Mouse (Mus musculus) left cerebral cortex, postnatal 10 days (tissue): ENCODE results near the gene Trappc3l. TPM values are rescaled to one million over a fixed set of nuclear protein-coding genes. Genes with fewer than 3 reads are reported as not detected.

Source experiments
- DNase-seq, 2 experiments: peaks; one replicate each; pipeline ENCODE4 v3.0.0; 2021 to 2022; ENCODE audit warnings: low spot score in 2 of 2, mixed read lengths in 1 of 2; ENCODE audit errors: extremely low spot score in 1 of 2
- intact Hi-C: fragments of 180-260 bp; cut with DNase I; formaldehyde crosslinking; loops from one replicate; pipeline ENCODE4 v1.15.1; 2025
- total RNA-seq, 2 experiments: library from RNA; stranded (reverse); gene quantifications; 2 replicates each; pipeline ENCODE4 v1.2.3; 2021

Gene Trappc3l
- total RNA-seq, 2 experiments from 2014 or later = 0.28 to 1.1 TPM

DNA sequence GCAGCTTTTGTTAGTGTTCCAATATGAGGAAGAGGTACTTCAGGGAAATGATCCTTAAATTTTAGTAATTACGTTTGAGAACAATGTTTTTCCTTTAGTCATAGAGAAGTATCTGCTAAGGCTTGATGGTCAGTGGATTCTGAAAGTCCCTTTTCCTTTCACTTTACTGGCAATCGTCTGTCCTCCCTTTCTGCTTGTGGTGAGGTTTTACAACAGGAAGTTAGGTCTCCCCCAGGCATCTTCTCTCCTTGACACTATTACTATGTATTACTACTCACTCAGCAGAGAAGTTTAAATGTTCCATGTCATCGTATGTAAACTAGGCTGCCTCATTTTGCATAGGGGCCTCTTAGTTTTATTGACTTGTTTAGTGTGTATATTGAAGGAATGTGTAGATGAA is 52.1 kb downstream of the Trappc3l start:
- no peak for DNase-seq
- intact Hi-C loops = no loop called here

GRCm38 (mm10) chr10:34090481-34090880 is 53.1 kb downstream of the Trappc3l start:
- DNase-seq = no peak
- intact Hi-C loops = loop anchor here (10.0 kb wide), 1 partner anchor 184 kb away; no protein-coding TSS in a partner anchor

DNA sequence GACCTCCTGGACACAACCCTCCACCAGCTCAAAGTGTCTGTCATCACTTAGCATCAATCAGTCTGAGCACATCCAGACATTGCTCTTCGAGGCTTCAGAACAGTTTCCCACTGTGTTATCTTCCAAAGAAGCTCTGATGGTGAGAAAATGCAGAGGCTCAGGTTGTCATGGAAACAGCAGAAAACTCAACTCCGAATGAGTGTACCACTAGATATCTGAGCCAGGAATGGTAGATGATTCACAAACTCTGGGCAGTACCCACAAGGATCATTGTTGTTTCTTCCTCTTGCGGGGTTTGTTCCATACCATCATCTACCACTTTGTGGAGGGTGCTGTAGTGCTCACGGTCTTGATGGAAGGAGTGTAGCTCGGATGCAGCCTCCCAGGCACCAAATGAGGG is 54.5 kb downstream of the Trappc3l start:
- DNase-seq = peak in 1 of 2 experiments; percentile 56
- intact Hi-C loops = loop anchor here (10.0 kb wide), 1 partner anchor 183 kb away; no protein-coding TSS in a partner anchor

DNA sequence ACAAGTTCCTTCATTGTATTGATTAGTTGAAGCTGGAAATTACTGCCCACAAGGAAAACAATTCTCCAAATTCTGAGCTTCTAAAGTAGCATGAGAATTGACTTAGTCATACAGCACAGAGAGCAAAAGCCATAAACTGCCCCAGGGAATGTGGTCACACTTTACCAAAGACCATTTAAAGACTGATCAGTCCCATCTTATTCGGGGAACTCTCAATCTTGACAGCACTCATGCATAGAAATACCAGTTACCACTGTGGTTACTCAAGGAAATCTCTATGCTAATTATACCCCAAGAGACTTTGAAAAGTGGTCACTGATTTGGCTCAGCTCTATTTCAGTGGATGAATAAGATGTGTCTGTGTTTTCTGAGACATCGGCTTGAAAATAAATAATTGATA is 57.8 kb downstream of the Trappc3l start:
- intact Hi-C loops = loop anchor here (2.0 to 10.0 kb wide), 2 partner anchors 58 to 180 kb away; partner anchors contain the start of gene Trappc3l
- DNase-seq = no peak

GRCm38 (mm10) chr10:34095964-34096363 is 58.6 kb downstream of the Trappc3l start:
- DNase-seq = no peak
- intact Hi-C loops = loop anchor here (2.0 to 10.0 kb wide), 2 partner anchors 59 to 179 kb away; partner anchors contain the start of gene Trappc3l

DNA sequence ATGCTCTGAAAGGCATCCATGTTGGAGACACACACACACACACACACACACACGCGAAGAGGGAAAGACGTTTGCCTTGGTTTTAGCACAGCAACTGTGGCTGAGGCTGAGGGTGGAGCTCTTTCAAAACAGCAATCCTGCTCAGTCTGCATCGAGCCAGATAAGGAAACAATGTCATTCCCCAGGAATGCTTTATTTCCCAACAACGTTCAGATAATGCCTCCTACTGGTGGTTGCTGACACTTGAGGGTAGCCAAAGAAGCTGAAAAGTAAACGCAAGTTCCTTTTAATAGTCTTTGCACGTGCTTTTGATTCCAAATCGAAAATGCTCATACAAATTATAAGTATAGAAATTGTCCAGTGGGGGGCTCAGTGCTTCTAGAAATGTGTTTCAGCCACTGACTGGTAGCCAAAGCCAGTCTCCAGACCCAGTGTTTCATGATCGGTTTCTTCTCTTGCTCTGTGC is 59.1 kb downstream of the Trappc3l start, which contains the start of gene Calhm5:
Gene Calhm5 (minus strand): TSS at position 102 of the 466 bp plus-strand sequence.
- DNase-seq = peak; percentile 28 to 50
- intact Hi-C loops = loop anchor here (10.0 kb wide), 1 partner anchor 178 kb away; no protein-coding TSS in a partner anchor

- DNase-seq = no peak
- intact Hi-C loops = no loop called here
Measured at GRCm38 (mm10) chr10:34110863-34111465, 73.6 kb downstream of the Trappc3l start.

DNA sequence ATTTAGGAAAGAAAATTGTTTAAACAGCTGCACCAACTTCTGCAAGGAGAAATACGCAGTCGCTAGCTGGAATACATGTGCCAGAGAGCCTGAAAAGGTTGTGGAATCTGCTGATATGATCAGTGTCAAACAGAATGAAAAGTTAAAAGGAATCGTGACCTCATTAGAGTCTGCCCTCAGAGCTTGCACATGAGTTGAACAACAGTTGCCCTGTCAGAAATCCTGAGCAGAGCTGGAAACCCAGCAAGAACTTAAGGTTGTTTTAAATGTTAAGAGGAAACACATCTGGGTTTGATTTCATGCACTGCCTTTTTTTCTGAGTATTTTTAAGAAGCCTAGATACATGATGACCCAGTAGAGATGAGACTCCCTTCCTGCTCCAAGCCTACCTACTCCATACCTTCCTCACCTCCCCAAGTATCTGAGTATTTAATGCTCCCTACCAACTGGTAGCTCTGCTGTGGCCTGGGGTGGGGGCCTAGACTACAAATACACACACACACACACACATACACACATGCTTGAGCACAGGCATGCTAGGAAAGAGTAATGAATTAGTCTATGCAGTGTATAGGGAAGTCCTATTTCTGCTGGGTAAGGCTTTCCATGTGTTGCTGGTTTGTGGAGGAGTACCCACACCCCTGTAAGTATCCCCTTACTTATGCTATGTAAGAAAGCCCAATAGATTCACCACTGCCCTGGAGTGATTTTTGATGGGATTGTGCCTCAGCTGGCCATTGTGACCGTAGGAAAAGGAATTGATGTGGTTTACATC is 74.8 kb downstream of the Trappc3l start:
- intact Hi-C loops = no loop called here
- DNase-seq = no peak

- DNase-seq = no peak
- intact Hi-C loops = no loop called here
Measured at GRCm38 (mm10) chr10:34117131-34117530, 79.7 kb downstream of the Trappc3l start.

- DNase-seq = no peak
- intact Hi-C loops = no loop called here
Measured at GRCm38 (mm10) chr10:34117770-34118169, 80.4 kb downstream of the Trappc3l start.

DNA sequence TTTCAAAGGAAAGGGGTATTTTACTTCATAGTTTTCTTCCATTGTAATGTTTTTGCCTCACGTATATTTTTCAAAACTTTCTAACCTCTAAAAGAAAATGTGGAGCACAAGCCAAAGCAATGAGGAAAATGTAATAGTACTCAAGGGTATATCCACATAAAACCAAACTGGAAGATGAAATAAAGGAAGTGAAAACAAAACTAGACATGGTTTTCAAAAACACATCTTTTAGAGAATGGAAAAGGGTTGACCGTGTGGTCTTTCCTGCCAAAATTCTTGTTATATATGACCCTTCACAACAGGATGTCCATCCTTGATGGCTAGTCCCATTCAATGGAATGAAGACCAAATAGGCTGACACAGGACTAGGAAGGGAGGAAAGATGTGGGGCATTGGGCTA is 81.0 kb downstream of the Trappc3l start:
- intact Hi-C loops = no loop called here
- DNase-seq = no peak

DNA sequence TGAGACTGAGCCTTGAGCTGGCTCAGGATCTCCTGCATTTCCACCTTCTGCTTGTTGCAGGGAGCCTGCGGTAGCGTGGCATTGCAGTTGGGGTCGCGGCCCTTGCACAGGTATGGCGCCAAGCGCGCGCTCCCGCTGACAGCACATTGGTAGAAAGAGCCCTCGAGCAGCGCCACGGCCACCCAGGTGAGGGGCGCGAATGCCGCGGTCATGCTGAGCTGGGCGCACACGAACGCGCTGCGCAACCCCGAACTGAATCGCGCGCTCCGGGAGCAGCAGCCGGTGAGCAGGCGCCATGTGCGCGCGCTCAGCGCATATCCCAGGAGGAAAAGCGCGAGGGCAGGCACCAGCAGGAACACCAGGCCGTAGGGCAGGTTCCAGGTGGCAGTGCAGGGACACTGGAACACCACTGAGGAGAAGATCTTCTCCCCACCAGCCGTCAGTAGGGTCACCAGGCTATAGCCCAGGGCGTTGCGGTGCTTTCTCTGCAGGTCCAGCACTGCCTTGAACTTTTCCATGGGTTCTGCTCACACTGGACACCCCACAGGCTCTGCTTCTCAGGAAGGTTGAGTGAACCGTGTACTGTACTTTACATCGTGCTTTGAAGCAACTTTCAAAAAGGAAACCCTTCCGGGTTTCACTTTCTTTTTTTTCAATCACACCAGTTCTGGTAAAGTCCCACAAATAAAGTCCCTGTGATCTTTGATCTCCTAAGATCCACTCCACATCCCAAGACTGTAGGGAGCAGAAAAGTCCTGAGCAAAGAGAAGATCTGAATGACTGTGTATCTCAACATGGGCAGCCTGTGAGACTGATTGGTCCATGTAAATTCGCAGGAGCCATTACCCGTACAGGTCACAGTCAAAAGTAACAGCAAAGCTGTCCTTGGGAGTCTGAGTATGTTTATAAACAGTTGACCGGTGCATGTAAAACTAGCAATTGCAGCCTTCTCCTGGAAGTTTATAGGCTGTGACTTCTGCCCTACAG is 90.3 kb downstream of the Trappc3l start, which contains the start of gene Calhm6:
Gene Calhm6 (minus strand): TSS at position 593 of the 987 bp plus-strand sequence.
- intact Hi-C loops = no loop called here
- DNase-seq = peak; percentile 4 to 54

DNA sequence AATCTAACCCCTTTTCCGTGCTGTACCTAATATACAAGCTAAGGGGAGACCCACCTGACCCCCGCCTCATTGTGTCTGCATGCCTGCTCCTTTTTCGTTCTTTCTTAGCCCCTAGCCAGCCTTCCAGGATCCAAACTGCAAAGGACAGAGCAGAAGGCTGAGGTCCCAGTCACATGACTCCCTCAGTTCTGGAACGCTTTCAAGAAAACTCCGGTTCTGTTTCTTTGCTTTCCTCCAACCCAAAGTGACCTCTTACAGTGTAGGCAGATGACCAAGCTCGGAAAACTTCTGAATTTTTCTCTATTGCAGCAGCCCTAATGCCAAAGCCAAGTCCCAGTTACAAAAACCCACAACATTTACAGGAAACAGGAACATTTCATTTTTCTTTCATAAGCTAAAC is 91.0 kb downstream of the Trappc3l start:
- no peak for DNase-seq
- intact Hi-C loops = no loop called here

DNA sequence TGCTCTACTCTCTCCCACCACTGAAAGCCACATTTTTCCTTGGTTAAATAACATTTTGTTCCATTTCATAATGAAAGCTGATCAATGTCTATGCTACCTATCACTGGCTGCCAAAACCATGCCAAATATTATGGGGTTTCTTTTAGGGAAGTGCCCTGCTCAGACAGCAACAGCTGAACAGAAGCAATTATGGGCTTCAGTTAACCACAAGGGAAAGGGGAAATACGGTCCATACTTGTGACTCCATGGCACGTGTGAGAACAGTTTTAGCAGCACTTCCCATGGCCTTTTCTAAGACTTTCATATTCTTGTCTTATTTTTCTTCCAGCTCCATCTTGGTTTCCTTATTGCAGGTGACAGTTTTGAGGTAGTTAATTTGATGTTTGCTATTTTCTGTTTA is 94.0 kb downstream of the Trappc3l start:
- intact Hi-C loops = no loop called here
- no peak for DNase-seq

GRCm38 (mm10) chr10:34136432-34136831 is 99.0 kb downstream of the Trappc3l start:
- intact Hi-C loops = no loop called here
- DNase-seq = no peak

GRCm38 (mm10) chr10:34138027-34138426 is 100.6 kb downstream of the Trappc3l start:
- DNase-seq = no peak
- intact Hi-C loops = no loop called here

DNA sequence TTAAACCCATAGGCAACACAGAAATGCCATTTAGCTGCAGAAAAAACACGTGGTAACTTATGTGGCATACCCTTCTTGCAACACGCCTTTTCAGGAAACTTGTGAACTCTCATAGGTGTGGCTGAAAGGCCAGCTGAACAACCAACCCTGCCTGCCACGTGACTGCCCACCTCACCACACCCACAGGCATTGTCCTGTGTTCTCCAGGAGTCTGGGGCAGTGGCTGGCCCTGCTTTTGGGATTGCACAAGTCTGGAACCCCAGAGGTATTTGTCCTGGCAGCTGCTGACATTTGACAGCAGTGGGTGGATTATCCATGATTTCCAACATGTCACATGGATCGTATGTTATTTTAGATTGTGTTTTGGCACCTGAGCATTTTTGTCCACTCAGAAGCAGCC is 102.4 kb downstream of the Trappc3l start:
- intact Hi-C loops = no loop called here

GRCm38 (mm10) chr10:34141693-34142092 is 104.3 kb downstream of the Trappc3l start:
- intact Hi-C loops = no loop called here
- DNase-seq = no peak

More for the DNA sequence above, 102.4 kb downstream of the Trappc3l start:
- no peak for DNase-seq

DNA sequence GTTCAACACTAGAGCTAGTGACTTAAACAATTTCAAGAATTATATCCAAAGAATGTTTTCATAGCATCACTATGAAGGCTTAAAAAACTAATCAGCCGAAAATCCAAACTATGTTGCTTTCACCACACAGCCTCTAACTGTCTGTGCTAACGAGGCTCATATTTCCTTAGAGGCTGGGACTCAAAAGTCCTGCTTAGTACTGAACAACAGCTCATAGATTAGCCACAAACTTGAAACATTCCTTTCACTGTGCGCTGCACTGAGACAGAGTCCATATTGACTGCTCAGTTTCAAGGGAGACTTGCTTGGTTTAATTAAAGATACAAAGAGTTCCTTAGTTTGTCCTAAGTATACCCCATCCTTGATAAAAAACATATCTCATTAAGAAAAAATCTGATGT is 112.4 kb downstream of the Trappc3l start:
- intact Hi-C loops = no loop called here

More for the DNA sequence above, 112.4 kb downstream of the Trappc3l start:
- no peak for DNase-seq
